ENCODE assay signal across 9 mouse cellular contexts in the genomic region with DNA sequence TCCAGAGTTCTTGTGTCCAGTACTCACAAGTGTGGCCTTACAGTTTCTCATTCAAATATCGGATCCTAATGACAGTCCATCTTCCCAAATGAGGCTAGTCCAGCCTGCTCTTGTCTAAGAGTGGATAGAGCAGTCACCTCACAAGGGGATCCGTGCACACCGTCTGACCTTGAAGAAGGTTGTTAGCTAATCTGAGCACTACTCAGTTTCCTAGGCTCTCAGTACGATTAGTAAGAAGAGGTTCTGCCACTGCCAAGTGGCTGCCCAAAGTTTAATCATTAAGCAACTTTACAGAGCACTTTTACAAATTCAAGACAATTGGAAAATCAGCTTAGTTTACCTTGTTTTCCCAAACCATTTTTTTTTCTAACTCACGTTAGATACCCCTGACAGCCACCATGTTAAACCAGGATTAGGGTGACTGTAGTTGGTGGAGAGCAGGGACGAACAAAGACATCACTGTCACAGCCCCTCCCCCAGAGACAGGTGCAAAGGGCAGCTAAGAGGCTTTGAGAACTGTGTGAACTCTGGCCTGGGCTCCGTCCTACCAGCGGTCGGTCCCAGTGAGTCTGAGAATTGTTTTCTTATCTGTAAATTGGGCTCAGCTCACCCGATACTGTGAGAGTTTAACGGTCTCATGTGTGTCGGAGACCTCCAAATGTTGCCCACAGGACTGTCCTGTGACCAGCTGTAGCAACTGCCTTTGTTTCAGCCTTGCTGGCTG.
DNase-seq lines count a peak whose midpoint lies in the region; ATAC-seq and TF ChIP-seq lines count a peak whose summit lies in the region.
"Had no signal": no experiment of that assay in that cellular context is flagged by ENCODE, and none has a peak within 500 bp of the region (broad histone marks: within the 10 kb centered on the region; RNA-seq: fewer than 3 reads in every experiment).

No protein-coding gene starts in this region.

- H3K4me2 ChIP-seq in intestine, postnatal 0 days (replicated peaks; ENCODE audit: low read depth): peak overlapping the region; percentile 41
- peak overlapping the region; percentile 95; the same call in 1 of the 2 replicates for H3K4me2 ChIP-seq in liver, embryonic 16.5 days (ENCODE audit: low read depth, low read length)

- H3K9ac ChIP-seq in intestine, postnatal 0 days (ENCODE audit: low read depth, low read length): no peak overlapping the region
- no peak overlapping the region; the same call in 1 of the 2 replicates for H3K9ac ChIP-seq in liver, embryonic 16.5 days (ENCODE audit: low read depth, low read length)
- H3K9ac ChIP-seq: liver, embryonic 14.5 days had no signal

- WGBS in intestine, postnatal 0 days: 34% methylated on average over 12 of the region's 12 CpGs
- 43% methylated on average over 12 of the region's 12 CpGs for WGBS in liver, embryonic 16.5 days (ENCODE audit: insufficient replicate concordance)
- 37% methylated on average over 12 of the region's 12 CpGs for WGBS in small intestine, adult 2 months

- no peak for DNase-seq in frontal cortex, postnatal 14 days (ENCODE audit: low spot score in 2 of 2)
- DNase-seq in T-cell, adult 2 months (ENCODE audit: low spot score): no peak
- DNase-seq: right cerebral cortex, postnatal 4 days had no signal

- peak overlapping the region; percentile 33 for H3K4me3 ChIP-seq in megakaryocyte, embryonic 14.5 days (replicated peaks)
- no peak overlapping the region for H3K4me3 ChIP-seq in intestine, postnatal 0 days (ENCODE audit: low read depth, low read length)
- H3K4me3 ChIP-seq in liver, embryonic 16.5 days (ENCODE audit: low read depth, low read length): no peak overlapping the region
- 0 out of 2 replicates have a peak overlapping the region, but pooled peaks have one; percentile 1 for H3K4me3 ChIP-seq in small intestine, adult 2 months (ENCODE audit: low read depth, low read length)

- ATAC-seq in megakaryocyte, adult 5-6 weeks (ENCODE audit: poor library complexity, severe bottlenecking): no peak
- ATAC-seq in intestine, postnatal 0 days: no peak
- no peak for ATAC-seq in liver, embryonic 16.5 days (ENCODE audit: low read depth)

- TF ChIP-seq CTCF in intestine, postnatal 0 days (IDR thresholded peaks at IDR 0.05; ENCODE audit: low read depth): no peak
- no peak for TF ChIP-seq CTCF in small intestine, adult 2 months (IDR thresholded peaks at IDR 0.05; ENCODE audit: extremely low read depth, insufficient read length, insufficient replicate concordance, low read depth, low read length)

- H3K4me1 ChIP-seq in megakaryocyte, embryonic 14.5 days: peaks cover 58% of the 10 kb centered on the region
- peaks cover 11% of the 10 kb centered on the region; the same call in 1 of the 2 replicates for H3K4me1 ChIP-seq in intestine, postnatal 0 days (replicated peaks; ENCODE audit: control insufficient read depth, insufficient read depth, low read length)
- H3K4me1 ChIP-seq in liver, embryonic 16.5 days (ENCODE audit: control insufficient read depth, low read depth, low read length): peaks cover 20% of the 10 kb centered on the region
- H3K4me1 ChIP-seq in small intestine, adult 2 months (ENCODE audit: control insufficient read depth, insufficient read depth, insufficient read length, low read length): peaks cover 23% of the 10 kb centered on the region; the same call in 1 of the 2 replicates

- H3K36me3 ChIP-seq in megakaryocyte, embryonic 14.5 days (replicated peaks; ENCODE audit: low read length): no peaks in the 10 kb centered on the region
- no peaks in the 10 kb centered on the region for H3K36me3 ChIP-seq in intestine, postnatal 0 days (ENCODE audit: control insufficient read depth, insufficient read depth)
- no peaks in the 10 kb centered on the region for H3K36me3 ChIP-seq in liver, embryonic 16.5 days (ENCODE audit: control insufficient read depth, insufficient read depth)
- no peaks in the 10 kb centered on the region for H3K36me3 ChIP-seq in small intestine, adult 2 months (ENCODE audit: control insufficient read depth, insufficient read depth, low read length)

- no peaks in the 10 kb centered on the region for H3K9me3 ChIP-seq in megakaryocyte, embryonic 14.5 days
- H3K9me3 ChIP-seq in intestine, postnatal 0 days (ENCODE audit: control insufficient read depth): no peaks in the 10 kb centered on the region
- no peaks in the 10 kb centered on the region for H3K9me3 ChIP-seq in liver, embryonic 16.5 days (replicated peaks; ENCODE audit: control insufficient read depth, low read length)

- H3K27ac ChIP-seq in intestine, postnatal 0 days (ENCODE audit: low read depth, low read length): peak overlapping the region; percentile 92
- peak overlapping the region; percentile 76 for H3K27ac ChIP-seq in liver, embryonic 16.5 days (ENCODE audit: low read length)
- H3K27ac ChIP-seq in small intestine, adult 2 months (ENCODE audit: insufficient read depth, low read depth, low read length): peak overlapping the region; percentile 97
- H3K27ac ChIP-seq: liver, embryonic 14.5 days had no signal

- H3K27me3 ChIP-seq in megakaryocyte, embryonic 14.5 days (replicated peaks): no peaks in the 10 kb centered on the region
- H3K27me3 ChIP-seq in intestine, postnatal 0 days (replicated peaks; ENCODE audit: control insufficient read depth, insufficient read depth, low read length): no peaks in the 10 kb centered on the region
- H3K27me3 ChIP-seq in liver, embryonic 16.5 days (ENCODE audit: control insufficient read depth, insufficient read depth, low read depth, low read length): peaks cover 3% of the 10 kb centered on the region
- no peaks in the 10 kb centered on the region for H3K27me3 ChIP-seq in small intestine, adult 2 months (ENCODE audit: control insufficient read depth, insufficient read depth, low read length)

- TF ChIP-seq POLR2A in small intestine, adult 2 months (IDR thresholded peaks at IDR 0.05; ENCODE audit: low read depth, low read length): no peak

Comparison
In these comparisons a context has a peak if more than half of its experiments do, and no peak if none do; other contexts are left out.
1. H3K4me3 ChIP-seq: peak in megakaryocyte, embryonic 14.5 days (single experiment) and small intestine, adult 2 months (single experiment); none in intestine, postnatal 0 days (single experiment) and liver, embryonic 16.5 days (single experiment).
2. Peak in every context shown above with its lines, with median percentiles within 50 percentile points of each other: H3K27ac ChIP-seq.